Mouse (Mus musculus): ENCODE results near the gene Pfdn6. TPM values are rescaled to one million over a fixed set of nuclear protein-coding genes. Genes with fewer than 3 reads are reported as not detected.

Pfdn6 gene
- total and polyA plus RNA-seq, 2 experiments from 2014 or later, result 25.2 to 168 TPM

DNA sequence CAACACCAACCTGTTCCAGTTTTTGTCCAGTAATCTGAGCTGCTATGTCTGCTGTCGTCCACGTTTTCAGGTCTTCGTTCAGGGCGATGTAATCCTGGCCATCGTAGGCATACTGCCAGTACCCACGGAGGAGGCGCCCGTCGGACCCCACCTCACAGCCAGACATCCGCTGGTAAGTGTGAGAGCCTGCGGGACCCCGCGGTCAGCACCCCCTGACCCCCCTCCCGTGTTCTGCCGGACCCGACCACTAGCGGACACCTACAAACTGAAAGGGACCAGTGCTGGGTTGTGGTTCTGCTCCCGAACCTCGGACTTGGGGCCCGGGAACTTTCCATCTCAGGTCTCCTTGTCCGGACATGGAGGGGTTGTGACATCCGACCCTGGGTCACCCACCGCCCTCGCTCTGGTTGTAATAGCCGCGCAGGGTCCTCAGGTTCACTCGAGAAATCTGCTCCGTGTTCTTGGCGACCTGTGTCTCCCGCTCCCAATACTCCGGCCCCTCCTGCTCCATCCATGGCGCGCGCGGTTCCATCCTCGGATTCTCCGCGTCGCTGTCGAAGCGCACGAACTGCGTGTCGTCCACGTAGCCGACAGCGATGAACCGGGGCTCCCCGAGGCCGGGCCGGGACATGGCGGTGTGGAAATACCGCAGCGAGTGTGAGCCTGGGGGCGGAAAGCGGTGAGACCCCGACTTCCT, 37.9 kb upstream of the Pfdn6 start:
- Histone ChIP-seq H3K36me3 (ENCODE audit: insufficient read depth, low read length) (no peaks in the 10 kb centered on the region), H3K4me1 (ENCODE audit: insufficient read depth, low read length) (no peaks in the 10 kb centered on the region), H3K9me3 (ENCODE audit: low read length) (no peaks in the 10 kb centered on the region), H3K27me3 (ENCODE audit: insufficient read depth, low read length) (peaks cover 26% of the 10 kb centered on the region), H3K4me3 (ENCODE audit: low read length) (peak overlapping the region; percentile 38), H3K9ac (replicated peaks; ENCODE audit: low read length) (no peak overlapping the region; the same call in 1 of the 2 replicates), H3K27ac (no peak overlapping the region), H3K4me2 (ENCODE audit: low read depth, low read length) (peak overlapping the region; percentile 57)
- WGBS, result 3% methylated on average over 57 of the region's 57 CpGs
- no peak for TF ChIP-seq CTCF (IDR thresholded peaks at IDR 0.05; ENCODE audit: low read depth)
- DNase-seq (ENCODE audit: low spot score), result no peak
- ATAC-seq, result no peak

DNA sequence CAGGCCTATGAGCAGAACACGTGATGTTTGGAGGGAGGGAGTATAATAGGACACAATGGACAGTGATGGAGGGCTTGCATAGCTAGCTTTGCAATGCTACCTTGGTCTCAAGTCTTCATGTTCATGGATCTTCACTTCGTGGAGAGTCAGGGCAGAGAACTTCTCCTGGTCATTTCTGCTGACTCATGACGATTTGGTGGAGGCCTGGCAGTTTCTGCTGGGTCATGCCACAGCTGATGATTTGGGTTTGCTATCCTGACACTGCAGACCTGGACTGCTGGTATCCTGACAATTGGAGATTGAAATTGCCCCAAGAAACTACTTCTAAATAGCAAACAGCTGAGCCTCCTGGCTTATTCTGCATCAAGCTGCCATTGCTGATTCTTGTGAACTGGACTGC, 33.4 kb upstream of the Pfdn6 start:
- Histone ChIP-seq H3K9me3 (ENCODE audit: low read length) (no peaks in the 10 kb centered on the region), H3K36me3 (ENCODE audit: insufficient read depth, low read length) (no peaks in the 10 kb centered on the region), H3K27ac (no peak overlapping the region), H3K4me1 (ENCODE audit: insufficient read depth, low read length) (no peaks in the 10 kb centered on the region), H3K4me3 (ENCODE audit: low read length) (no peak overlapping the region), H3K4me2 (ENCODE audit: low read depth, low read length) (no peak overlapping the region), H3K27me3 (ENCODE audit: insufficient read depth, low read length) (peaks cover 10% of the 10 kb centered on the region), H3K9ac (replicated peaks; ENCODE audit: low read length) (no peak overlapping the region)
- no peak for TF ChIP-seq CTCF (IDR thresholded peaks at IDR 0.05; ENCODE audit: low read depth)
- 64% methylated on average over 3 of the region's 3 CpGs for WGBS
- DNase-seq (ENCODE audit: low spot score), result no peak
- no peak for ATAC-seq

DNA sequence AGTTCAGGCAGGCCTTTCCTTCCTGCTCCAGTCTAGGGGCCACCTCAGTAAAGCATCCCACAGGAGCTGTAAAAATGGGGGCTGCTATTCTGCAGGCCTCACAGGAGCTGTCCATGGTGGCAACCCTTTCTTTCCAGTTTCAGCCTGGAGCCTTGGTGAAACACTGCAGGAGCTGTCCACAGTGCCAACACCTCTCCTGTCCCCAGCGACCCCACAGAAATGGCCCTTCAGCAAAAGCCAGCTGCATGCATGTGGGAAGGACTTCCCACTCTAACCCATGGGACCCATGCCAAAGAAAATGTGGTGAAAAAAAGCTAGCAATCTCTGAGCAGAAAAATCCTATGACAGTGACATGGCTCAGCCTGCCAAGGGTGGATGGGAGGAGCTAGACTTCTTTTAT, 32.5 kb upstream of the Pfdn6 start:
- Histone ChIP-seq H3K9me3 (ENCODE audit: low read length) (no peaks in the 10 kb centered on the region), H3K4me2 (ENCODE audit: low read depth, low read length) (no peak overlapping the region), H3K27me3 (ENCODE audit: insufficient read depth, low read length) (0 out of 2 replicates have a peak, but pooled peaks cover 4% of the 10 kb centered on the region), H3K36me3 (ENCODE audit: insufficient read depth, low read length) (no peaks in the 10 kb centered on the region), H3K27ac (no peak overlapping the region), H3K4me3 (ENCODE audit: low read length) (no peak overlapping the region), H3K4me1 (ENCODE audit: insufficient read depth, low read length) (no peaks in the 10 kb centered on the region), H3K9ac (replicated peaks; ENCODE audit: low read length) (no peak overlapping the region)
- no peak for TF ChIP-seq CTCF (IDR thresholded peaks at IDR 0.05; ENCODE audit: low read depth)
- DNase-seq (ENCODE audit: low spot score) (peak; percentile 16), ATAC-seq (no peak)
- WGBS, result 13% methylated on average over 1 of the region's 1 CpGs

DNA sequence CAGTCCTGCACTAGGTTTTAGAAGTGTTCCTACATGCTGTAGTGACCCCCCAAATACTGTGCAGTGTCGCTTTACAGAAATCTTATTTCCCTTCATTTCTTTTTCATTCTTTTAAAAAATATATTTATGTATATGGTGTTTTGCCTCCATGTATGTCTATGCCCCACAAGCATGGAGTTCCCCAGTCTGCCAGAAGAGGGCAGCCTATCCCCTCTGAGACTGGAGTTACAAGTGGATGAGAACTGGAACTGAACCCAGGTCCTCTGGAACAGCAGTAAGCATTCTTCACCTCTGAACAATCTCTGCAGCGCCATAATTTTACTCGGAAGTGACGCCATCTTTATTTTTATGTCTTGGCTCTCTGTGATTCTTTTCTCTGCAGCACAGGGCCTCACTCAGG, 29.3 kb upstream of the Pfdn6 start:
- Histone ChIP-seq H3K27me3 (ENCODE audit: insufficient read depth, low read length) (no peaks in the 10 kb centered on the region), H3K9ac (replicated peaks; ENCODE audit: low read length) (no peak overlapping the region), H3K9me3 (ENCODE audit: low read length) (no peaks in the 10 kb centered on the region), H3K36me3 (ENCODE audit: insufficient read depth, low read length) (peaks cover 18% of the 10 kb centered on the region; the same call in 1 of the 2 replicates), H3K4me2 (ENCODE audit: low read depth, low read length) (no peak overlapping the region), H3K4me3 (ENCODE audit: low read length) (no peak overlapping the region), H3K4me1 (ENCODE audit: insufficient read depth, low read length) (no peaks in the 10 kb centered on the region), H3K27ac (no peak overlapping the region)
- DNase-seq (ENCODE audit: low spot score) (no peak), ATAC-seq (no peak)
- 77% methylated on average over 4 of the region's 4 CpGs for WGBS
- peak; percentile 32; the same call in 1 of the 2 replicates for TF ChIP-seq CTCF (IDR thresholded peaks at IDR 0.05; ENCODE audit: low read depth)

DNA sequence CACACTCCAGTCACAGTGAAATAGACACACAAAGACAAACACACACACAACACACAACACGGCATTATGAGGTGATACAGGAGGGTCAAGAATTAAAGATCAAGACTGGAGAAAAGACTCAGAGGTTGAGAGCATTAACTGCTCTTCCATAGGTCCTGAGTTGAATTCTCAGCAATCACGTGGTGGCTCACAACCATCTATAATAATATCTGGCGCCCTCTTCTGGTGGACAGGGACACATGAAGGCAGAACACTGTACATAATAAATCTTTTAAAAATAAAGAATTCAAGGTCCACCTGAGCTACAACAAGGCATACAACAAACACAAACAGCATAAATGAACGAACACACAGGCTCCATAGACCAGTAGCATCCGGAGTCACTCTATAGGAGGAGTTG, 28.8 kb upstream of the Pfdn6 start:
- Histone ChIP-seq H3K9me3 (ENCODE audit: low read length) (no peaks in the 10 kb centered on the region), H3K4me1 (ENCODE audit: insufficient read depth, low read length) (no peaks in the 10 kb centered on the region), H3K4me3 (ENCODE audit: low read length) (no peak overlapping the region), H3K27ac (no peak overlapping the region), H3K9ac (replicated peaks; ENCODE audit: low read length) (no peak overlapping the region), H3K4me2 (ENCODE audit: low read depth, low read length) (no peak overlapping the region), H3K27me3 (ENCODE audit: insufficient read depth, low read length) (no peaks in the 10 kb centered on the region), H3K36me3 (ENCODE audit: insufficient read depth, low read length) (peaks cover 18% of the 10 kb centered on the region; the same call in 1 of the 2 replicates)
- 32% methylated on average over 5 of the region's 5 CpGs for WGBS
- peak; percentile 46; the same call in 1 of the 2 replicates for TF ChIP-seq CTCF (IDR thresholded peaks at IDR 0.05; ENCODE audit: low read depth)
- peak; percentile 72 for ATAC-seq
- peak; percentile 83 for DNase-seq (ENCODE audit: low spot score)

DNA sequence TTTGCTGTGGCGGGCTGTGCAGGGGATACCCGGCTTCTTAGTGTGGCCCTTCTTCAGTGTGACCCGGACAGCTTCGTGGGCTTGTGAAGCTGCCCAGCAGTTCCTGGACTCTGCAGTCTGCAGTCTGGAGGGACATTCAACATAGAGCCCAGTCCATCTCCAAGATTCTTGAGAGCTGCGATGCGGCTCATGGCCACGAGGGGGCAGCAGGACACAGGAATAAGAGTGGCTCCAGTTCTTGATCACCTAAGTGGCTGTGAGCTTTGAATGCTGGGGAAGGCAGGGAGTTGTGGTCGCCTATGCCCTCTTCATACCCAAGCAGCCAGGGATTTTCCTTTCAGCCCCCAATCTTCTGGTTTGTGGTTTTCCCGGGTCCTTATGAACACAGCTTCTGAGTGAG, 28.3 kb upstream of the Pfdn6 start:
- 4% methylated on average over 9 of the region's 9 CpGs for WGBS
- no peak overlapping the region for H3K27ac ChIP-seq
- no peaks in the 10 kb centered on the region for H3K4me1 ChIP-seq (ENCODE audit: insufficient read depth, low read length)
- H3K9me3 ChIP-seq (ENCODE audit: low read length), result no peaks in the 10 kb centered on the region
- no peak overlapping the region for H3K9ac ChIP-seq (replicated peaks; ENCODE audit: low read length)
- no peak overlapping the region for H3K4me2 ChIP-seq (ENCODE audit: low read depth, low read length)
- DNase-seq (ENCODE audit: low spot score) (peak; percentile 89), ATAC-seq (peak; percentile 85)
- H3K27me3 ChIP-seq (ENCODE audit: insufficient read depth, low read length), result no peaks in the 10 kb centered on the region
- no peak overlapping the region for H3K4me3 ChIP-seq (ENCODE audit: low read length)
- H3K36me3 ChIP-seq (ENCODE audit: insufficient read depth, low read length), result peaks cover 20% of the 10 kb centered on the region; the same call in 1 of the 2 replicates
- TF ChIP-seq CTCF (IDR thresholded peaks at IDR 0.05; ENCODE audit: low read depth), result peak; percentile 95

DNA sequence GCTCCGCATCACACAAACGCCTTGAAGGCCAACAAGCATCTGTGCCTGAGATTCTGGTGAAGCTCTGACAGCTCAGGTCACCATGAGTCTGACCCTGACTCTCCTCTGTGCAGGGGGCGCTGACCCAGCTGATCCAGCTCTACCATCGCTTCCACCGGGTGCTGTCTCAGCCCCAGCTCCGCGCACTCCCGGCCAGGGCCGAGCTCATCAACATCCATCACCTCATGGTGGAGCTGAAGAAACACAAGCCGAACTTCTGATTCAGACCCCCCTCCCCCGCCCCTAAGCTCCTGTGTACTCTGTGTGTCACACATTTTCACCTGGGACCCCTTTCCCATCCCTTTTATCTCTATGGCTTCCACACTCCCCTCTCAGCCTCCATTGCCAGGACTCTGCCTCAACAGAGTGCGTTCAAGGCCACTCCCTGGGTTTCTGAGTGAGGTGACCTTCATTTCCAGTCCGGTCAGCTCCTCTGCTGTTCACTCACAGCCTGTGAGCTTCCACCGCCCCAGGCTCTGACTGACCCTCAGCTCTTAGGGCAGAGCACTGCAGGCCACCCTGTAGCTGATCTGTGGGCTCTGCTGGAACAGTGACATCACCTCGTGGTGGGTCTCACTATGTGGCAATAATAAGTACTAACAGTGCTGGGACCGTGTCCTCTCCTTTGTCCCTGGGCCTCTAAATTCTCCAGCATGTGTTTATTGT, 25.9 kb upstream of the Pfdn6 start:
- H3K27me3 ChIP-seq (ENCODE audit: insufficient read depth, low read length), result no peaks in the 10 kb centered on the region
- ATAC-seq (no peak), DNase-seq (ENCODE audit: low spot score) (no peak)
- TF ChIP-seq CTCF (IDR thresholded peaks at IDR 0.05; ENCODE audit: low read depth), result no peak
- H3K4me3 ChIP-seq (ENCODE audit: low read length), result no peak overlapping the region
- WGBS, result 91% methylated on average over 16 of the region's 16 CpGs
- no peaks in the 10 kb centered on the region for H3K9me3 ChIP-seq (ENCODE audit: low read length)
- H3K9ac ChIP-seq (replicated peaks; ENCODE audit: low read length), result no peak overlapping the region
- H3K27ac ChIP-seq, result no peak overlapping the region
- H3K4me2 ChIP-seq (ENCODE audit: low read depth, low read length), result no peak overlapping the region
- peaks cover 39% of the 10 kb centered on the region for H3K36me3 ChIP-seq (ENCODE audit: insufficient read depth, low read length)
- no peaks in the 10 kb centered on the region for H3K4me1 ChIP-seq (ENCODE audit: insufficient read depth, low read length)

All from hindbrain, postnatal 0 days (tissue).